Mouse (Mus musculus) embryonic facial prominence, embryonic 13.5 days (tissue): Measurements from ENCODE around the gene Traf1. TPM values are rescaled to one million over a fixed set of nuclear protein-coding genes. Genes with fewer than 3 reads are reported as not detected.

Source experiments
- ATAC-seq: fragments of 200-750 bp; cut with Nextera tagmentation; 2 replicates; pipeline ENCODE4 v1.8.0; 2017; ENCODE audit warnings: low read depth; ENCODE audit not compliant: insufficient number of reproducible peaks, insufficient read depth, low FRiP score, low TSS enrichment
- H3K27ac ChIP-seq: fragments of 300-500 bp; sonication (generic); 2 replicates; pipeline ENCODE4 v1.5.1; 2015; ENCODE audit warnings: moderate library complexity, mild to moderate bottlenecking, inconsistent platforms
- H3K27me3 ChIP-seq: fragments of 300-500 bp; sonication (generic); 2 replicates; pipeline ENCODE4 v1.6.1; 2015; ENCODE audit warnings: mild to moderate bottlenecking, inconsistent platforms
- H3K36me3 ChIP-seq: fragments of 300-500 bp; sonication (generic); 2 replicates; pipeline ENCODE4 v1.6.1; 2015; ENCODE audit warnings: mild to moderate bottlenecking, inconsistent platforms
- H3K4me1 ChIP-seq: fragments of 300-500 bp; sonication (generic); 2 replicates; pipeline ENCODE4 v1.6.1; 2015; ENCODE audit warnings: inconsistent platforms
- H3K4me2 ChIP-seq: fragments of 300-500 bp; sonication (generic); 2 replicates; pipeline ENCODE4 v1.6.1; 2015; ENCODE audit warnings: moderate library complexity, mild to moderate bottlenecking, inconsistent platforms
- H3K4me3 ChIP-seq: fragments of 300-500 bp; sonication (generic); 2 replicates; pipeline ENCODE4 v1.5.1; 2015; ENCODE audit warnings: mild to moderate bottlenecking, inconsistent platforms
- H3K9ac ChIP-seq: fragments of 300-500 bp; sonication (generic); 2 replicates; pipeline ENCODE4 v1.6.1; 2015; ENCODE audit warnings: mild to moderate bottlenecking, inconsistent platforms
- H3K9me3 ChIP-seq: fragments of 300-500 bp; sonication (generic); 2 replicates; pipeline ENCODE4 v1.6.1; 2016; ENCODE audit warnings: inconsistent platforms
- WGBS: fragments of 180-500 bp; shearing (Covaris S2); methylation state at CpG from one replicate; pipeline ENCODE4 v1.1.7; 2015; ENCODE audit warnings: mixed read lengths; 5-methylcytosine and 5-hydroxymethylcytosine counted together
- polyA plus RNA-seq: library from polyadenylated mRNA; unstranded; fragments of >200 nt; fragmentation: Nextera tagmentation; extraction: Ambion mirVana; gene quantifications from 2 replicates; pipeline ENCODE4 v1.2.1, GENCODE M21; 2015

The Traf1 gene
- polyA plus RNA-seq, 1 experiment from 2014 or later = 2.4 TPM

- H3K4me2 ChIP-seq = no peak overlapping the region
- no peak overlapping the region for H3K4me3 ChIP-seq
- H3K9me3 ChIP-seq = no peaks in the 10 kb centered on the region
- ATAC-seq = 0 out of 2 replicates have a peak, but pooled peaks have one; percentile 62
- H3K27ac ChIP-seq = peak overlapping the region; percentile 63
- H3K36me3 ChIP-seq = no peaks in the 10 kb centered on the region
- 43% methylated on average over 14 of the region's 14 CpGs for WGBS
- no peak overlapping the region for H3K9ac ChIP-seq
- H3K27me3 ChIP-seq = no peaks in the 10 kb centered on the region
- H3K4me1 ChIP-seq = peaks cover 33% of the 10 kb centered on the region
Observed at GRCm38 (mm10) chr2:34982096-34982724, 20.6 kb upstream of the Traf1 start.

GRCm38 (mm10) chr2:34979459-34980011 lies 18.0 kb upstream of the Traf1 start:
- WGBS = 61% methylated on average over 3 of the region's 3 CpGs
- Histone ChIP-seq H3K36me3 (no peaks in the 10 kb centered on the region), H3K27ac (no peak overlapping the region)

GRCm38 (mm10) chr2:34978226-34978625 lies 16.7 kb upstream of the Traf1 start:
- 93% methylated on average over 2 of the region's 2 CpGs for WGBS
- Histone ChIP-seq H3K27ac (no peak overlapping the region), H3K9me3 (no peaks in the 10 kb centered on the region), H3K4me3 (no peak overlapping the region), H3K36me3 (no peaks in the 10 kb centered on the region), H3K4me1 (peaks cover 29% of the 10 kb centered on the region), H3K4me2 (no peak overlapping the region), H3K9ac (no peak overlapping the region), H3K27me3 (no peaks in the 10 kb centered on the region)
- no peak for ATAC-seq

More at GRCm38 (mm10) chr2:34979459-34980011, 18.0 kb upstream of the Traf1 start:
- H3K4me1 ChIP-seq = peaks cover 33% of the 10 kb centered on the region
- H3K9ac ChIP-seq = no peak overlapping the region
- H3K9me3 ChIP-seq = no peaks in the 10 kb centered on the region
- no peak overlapping the region for H3K4me2 ChIP-seq
- H3K27me3 ChIP-seq = no peaks in the 10 kb centered on the region
- H3K4me3 ChIP-seq = no peak overlapping the region
- no peak for ATAC-seq

GRCm38 (mm10) chr2:34976945-34977658 lies 15.5 kb upstream of the Traf1 start:
- Histone ChIP-seq H3K27ac (no peak overlapping the region), H3K4me3 (no peak overlapping the region), H3K27me3 (no peaks in the 10 kb centered on the region), H3K9me3 (no peaks in the 10 kb centered on the region), H3K36me3 (no peaks in the 10 kb centered on the region), H3K9ac (no peak overlapping the region), H3K4me1 (peaks cover 18% of the 10 kb centered on the region), H3K4me2 (no peak overlapping the region)
- no peak for ATAC-seq
- 85% methylated on average over 8 of the region's 8 CpGs for WGBS

GRCm38 (mm10) chr2:34976447-34976846 lies 14.9 kb upstream of the Traf1 start:
- peaks cover 11% of the 10 kb centered on the region for H3K4me1 ChIP-seq
- H3K4me3 ChIP-seq = no peak overlapping the region
- H3K36me3 ChIP-seq = no peaks in the 10 kb centered on the region
- H3K9me3 ChIP-seq = no peaks in the 10 kb centered on the region
- no peak overlapping the region for H3K9ac ChIP-seq
- no peak for ATAC-seq
- no peak overlapping the region for H3K27ac ChIP-seq
- no peak overlapping the region for H3K4me2 ChIP-seq
- WGBS = 94% methylated on average over 6 of the region's 6 CpGs
- H3K27me3 ChIP-seq = no peaks in the 10 kb centered on the region

- H3K9ac ChIP-seq = no peak overlapping the region
- 77% methylated on average over 8 of the region's 8 CpGs for whole genome bisulfite sequencing
- H3K4me3 ChIP-seq = no peak overlapping the region
- H3K4me2 ChIP-seq = no peak overlapping the region
- no peaks in the 10 kb centered on the region for H3K27me3 ChIP-seq
- H3K36me3 ChIP-seq = no peaks in the 10 kb centered on the region
- H3K4me1 ChIP-seq = peaks cover 10% of the 10 kb centered on the region; the same call in 1 of the 2 replicates
- no peaks in the 10 kb centered on the region for H3K9me3 ChIP-seq
- ATAC-seq = no peak
- H3K27ac ChIP-seq = no peak overlapping the region
Observed at GRCm38 (mm10) chr2:34973087-34973486, 11.5 kb upstream of the Traf1 start.

GRCm38 (mm10) chr2:34971080-34971888 lies 9.7 kb upstream of the Traf1 start:
- WGBS = 69% methylated on average over 11 of the region's 11 CpGs
- no peak overlapping the region for H3K4me2 ChIP-seq
- no peak overlapping the region for H3K9ac ChIP-seq
- no peak overlapping the region for H3K27ac ChIP-seq
- no peaks in the 10 kb centered on the region for H3K9me3 ChIP-seq
- ATAC-seq = no peak
- H3K4me1 ChIP-seq = peaks cover 10% of the 10 kb centered on the region; the same call in 1 of the 2 replicates
- H3K27me3 ChIP-seq = no peaks in the 10 kb centered on the region
- H3K36me3 ChIP-seq = no peaks in the 10 kb centered on the region
- H3K4me3 ChIP-seq = no peak overlapping the region

GRCm38 (mm10) chr2:34970092-34970750 lies 8.6 kb upstream of the Traf1 start:
- no peak overlapping the region for H3K4me2 ChIP-seq
- no peak overlapping the region for H3K4me3 ChIP-seq

GRCm38 (mm10) chr2:34969166-34969565 lies 7.6 kb upstream of the Traf1 start:
- H3K4me2 ChIP-seq = no peak overlapping the region
- H3K9ac ChIP-seq = no peak overlapping the region
- peaks cover 17% of the 10 kb centered on the region; the same call in 1 of the 2 replicates for H3K4me1 ChIP-seq
- H3K27ac ChIP-seq = no peak overlapping the region
- H3K27me3 ChIP-seq = no peaks in the 10 kb centered on the region
- no peaks in the 10 kb centered on the region for H3K9me3 ChIP-seq
- no peak overlapping the region for H3K4me3 ChIP-seq
- 78% methylated on average over 7 of the region's 7 CpGs for WGBS
- H3K36me3 ChIP-seq = no peaks in the 10 kb centered on the region
- ATAC-seq = no peak

More at GRCm38 (mm10) chr2:34970092-34970750, 8.6 kb upstream of the Traf1 start:
- Histone ChIP-seq H3K4me1 (peaks cover 15% of the 10 kb centered on the region; the same call in 1 of the 2 replicates), H3K9me3 (no peaks in the 10 kb centered on the region), H3K27me3 (no peaks in the 10 kb centered on the region), H3K36me3 (no peaks in the 10 kb centered on the region), H3K9ac (no peak overlapping the region), H3K27ac (no peak overlapping the region)
- ATAC-seq = no peak
- 36% methylated on average over 9 of the region's 9 CpGs for WGBS

- no peak for ATAC-seq
- H3K9me3 ChIP-seq = no peaks in the 10 kb centered on the region
- H3K36me3 ChIP-seq = no peaks in the 10 kb centered on the region
- H3K4me1 ChIP-seq = peaks cover 23% of the 10 kb centered on the region; the same call in 1 of the 2 replicates
- no peak overlapping the region for H3K4me2 ChIP-seq
- no peak overlapping the region for H3K27ac ChIP-seq
- no peak overlapping the region for H3K9ac ChIP-seq
- H3K27me3 ChIP-seq = no peaks in the 10 kb centered on the region
- WGBS = 86% methylated on average over 8 of the region's 8 CpGs
- H3K4me3 ChIP-seq = no peak overlapping the region
Observed at GRCm38 (mm10) chr2:34966243-34966934, 4.8 kb upstream of the Traf1 start.
